Mouse (Mus musculus) olfactory bulb, adult 2 months (tissue): Measurements from ENCODE around the gene Ampd1. TPM values are rescaled to one million over a fixed set of nuclear protein-coding genes. Genes with fewer than 3 reads are reported as not detected.

Experiments
- H3K27ac ChIP-seq: fragments of 200-500 bp; 2 replicates; pipeline ENCODE4 v1.5.1; 2012; ENCODE audit warnings: low read depth, low read length; ENCODE audit not compliant: insufficient read depth
- H3K4me1 ChIP-seq: fragments of 200-500 bp; 2 replicates; pipeline ENCODE4 v1.6.1; 2012; ENCODE audit warnings: low read length; ENCODE audit not compliant: control insufficient read depth, insufficient read depth
- H3K4me3 ChIP-seq: fragments of 200-500 bp; 2 replicates; pipeline ENCODE4 v1.5.1; 2012; ENCODE audit warnings: mild to moderate bottlenecking, low read depth, low read length, moderate library complexity; ENCODE audit not compliant: insufficient read depth
- CTCF ChIP-seq: fragments of 200-500 bp; IDR thresholded peaks from 2 replicates; pipeline ENCODE4 v1.5.1; 2012; ENCODE audit warnings: low read depth, mild to moderate bottlenecking, low read length, moderate library complexity; ENCODE audit not compliant: insufficient read depth
- POLR2A ChIP-seq: fragments of 200-500 bp; IDR thresholded peaks from 2 replicates; pipeline ENCODE4 v1.6.1; 2012; ENCODE audit warnings: mild to moderate bottlenecking, low read depth, low read length, moderate library complexity; ENCODE audit not compliant: insufficient read depth
- WGBS: fragments of 180-500 bp; shearing (Covaris S2); methylation state at CpG from one replicate; pipeline ENCODE4 v1.1.7; 2018; 5-methylcytosine and 5-hydroxymethylcytosine counted together
- polyA plus RNA-seq: library from polyadenylated mRNA; stranded (reverse); fragments of >200 nt; gene quantifications from 2 replicates; pipeline ENCODE4 v1.2.4, GENCODE M21; 2012; ENCODE audit warnings: low replicate concordance; ENCODE audit not compliant: missing spikeins, insufficient read depth, insufficient read length

The Ampd1 gene
- polyA plus RNA-seq, result not detected in 2 replicates

DNA sequence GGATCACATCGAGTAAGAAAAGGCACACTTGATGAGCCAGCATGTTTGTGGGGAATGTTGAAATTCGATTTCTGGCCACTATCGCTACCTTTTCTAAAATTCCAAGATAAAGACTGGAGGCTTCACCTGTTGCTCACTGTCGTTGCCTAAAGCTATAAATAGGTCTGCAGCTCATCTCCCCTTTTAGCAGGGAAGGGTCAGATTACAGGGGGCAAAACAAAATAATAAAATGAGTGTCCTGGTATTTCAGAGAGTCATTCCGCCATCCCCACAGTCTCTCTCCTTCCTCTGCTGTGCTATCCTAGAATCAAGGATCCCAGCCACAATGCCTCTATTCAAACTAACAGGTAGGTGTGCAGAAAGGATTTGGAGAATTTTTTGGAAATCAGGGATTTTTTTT lies at the start of gene Ampd1:
TSS of gene Ampd1 (plus strand) at position 244 of the 400 bp plus-strand sequence.
- Histone ChIP-seq H3K4me3 (no peak within 1 kb of the TSS), H3K27ac (no peak within 1 kb of the TSS), H3K4me1 (no peaks in the 10 kb centered on the region)
- TF ChIP-seq CTCF, result no peak
- TF ChIP-seq POLR2A, result no peak
- WGBS, result 74% methylated on average over 5 of the region's 5 CpGs

DNA sequence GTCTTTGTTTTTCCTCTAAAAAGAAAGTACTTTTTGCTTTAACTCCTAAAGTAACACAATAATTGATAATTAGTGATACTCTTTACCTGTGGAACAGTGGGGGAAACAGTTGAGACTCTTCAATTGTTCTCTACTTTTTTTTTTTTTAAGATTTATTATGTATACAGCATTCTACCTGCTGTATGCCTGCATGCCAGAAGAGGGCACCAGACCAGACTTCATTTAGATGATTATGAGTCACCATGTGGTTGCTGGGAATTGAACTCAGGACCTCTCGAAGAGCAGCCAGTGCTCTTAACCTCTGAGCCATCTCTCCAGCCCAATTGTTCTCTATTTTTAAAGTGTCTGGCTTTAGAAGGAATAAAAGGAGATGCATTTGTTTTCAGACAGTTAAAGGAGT lies 47.6 kb upstream of the Ampd1 start:
- 86% methylated on average over 1 of the region's 1 CpGs for WGBS
- no peak overlapping the region for H3K4me3 ChIP-seq
- TF ChIP-seq CTCF, result no peak
- no peak overlapping the region for H3K27ac ChIP-seq
- H3K4me1 ChIP-seq, result peaks cover 2% of the 10 kb centered on the region; the same call in 1 of the 2 replicates

DNA sequence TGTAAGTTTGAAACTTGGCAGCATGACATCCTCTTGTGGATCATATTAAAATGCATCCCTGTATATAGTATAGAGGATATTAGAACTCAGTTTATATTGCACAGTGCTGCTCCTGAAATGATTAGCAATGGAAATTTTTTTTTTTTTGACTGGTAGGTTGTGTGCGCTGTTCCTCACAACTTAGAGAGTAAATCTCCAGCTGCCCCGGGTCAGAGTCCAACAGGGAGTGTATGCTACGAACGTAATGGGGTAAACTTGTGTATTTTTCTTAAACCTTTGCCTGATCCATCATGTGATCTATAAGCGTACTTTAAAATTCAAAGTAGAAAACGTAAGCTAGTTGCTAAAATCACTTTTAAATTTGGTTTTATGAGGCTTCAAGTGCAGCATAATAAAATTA lies 33.5 kb upstream of the Ampd1 start:
- no peak overlapping the region for H3K4me3 ChIP-seq
- 95% methylated on average over 6 of the region's 6 CpGs for WGBS
- H3K27ac ChIP-seq, result no peak overlapping the region
- TF ChIP-seq POLR2A (no peak), CTCF (no peak)
- no peaks in the 10 kb centered on the region for H3K4me1 ChIP-seq

DNA sequence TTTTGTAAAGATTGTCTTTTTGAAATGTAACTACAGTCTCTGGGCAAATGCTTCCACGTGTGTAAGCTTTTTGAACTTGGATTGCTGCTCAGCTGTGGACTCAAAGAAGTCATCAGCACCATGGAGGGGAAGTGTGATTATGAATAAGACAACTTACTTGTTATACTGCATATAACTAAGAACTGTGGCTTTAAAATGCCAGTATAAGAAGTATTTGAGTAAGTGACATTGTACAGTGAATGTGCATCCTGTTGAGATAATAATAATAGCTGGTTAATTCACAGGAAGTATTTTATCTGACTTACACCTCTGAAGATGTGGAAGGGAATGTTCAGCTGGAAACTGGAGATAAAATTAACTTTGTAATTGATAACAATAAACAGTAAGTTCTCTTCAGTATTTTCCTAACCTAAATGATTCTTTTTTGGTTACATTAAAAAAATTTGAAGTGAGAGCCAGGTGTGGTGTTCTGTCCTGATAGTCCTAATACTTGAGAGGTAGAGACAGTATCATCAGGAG lies 32.9 kb upstream of the Ampd1 start:
- no peak for TF ChIP-seq POLR2A
- no peak for TF ChIP-seq CTCF
- Histone ChIP-seq H3K4me1 (no peaks in the 10 kb centered on the region), H3K4me3 (no peak overlapping the region), H3K27ac (no peak overlapping the region)
- WGBS, result 77% methylated on average over 1 of the region's 1 CpGs

DNA sequence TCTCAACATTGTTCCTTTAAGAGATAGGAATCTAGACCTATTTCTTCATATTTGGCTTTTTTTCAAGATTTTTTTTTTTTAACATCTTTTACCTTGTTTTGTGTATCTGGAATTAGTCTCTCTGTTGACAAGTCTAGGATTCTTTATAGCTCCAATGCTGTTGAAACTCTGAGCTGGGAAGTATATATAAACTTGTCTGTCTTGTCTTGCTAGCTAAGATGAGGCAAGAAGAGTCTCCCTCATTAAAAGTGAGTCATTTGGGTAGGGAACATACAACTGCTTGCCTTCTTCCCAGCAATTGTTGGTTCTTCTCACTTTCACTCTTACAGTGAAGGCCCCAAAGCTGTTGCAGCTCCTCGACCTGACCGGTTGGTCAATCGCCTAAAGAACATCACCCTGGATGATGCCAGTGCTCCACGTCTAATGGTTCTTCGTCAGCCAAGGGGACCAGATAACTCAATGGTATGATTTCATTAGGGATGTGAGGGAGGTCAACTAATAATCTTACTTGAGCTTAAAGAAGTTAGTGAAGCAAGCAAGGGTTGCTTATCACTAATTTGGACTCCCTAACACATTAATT lies 17.7 kb upstream of the Ampd1 start:
- TF ChIP-seq CTCF (no peak), POLR2A (no peak)
- Histone ChIP-seq H3K27ac (no peak overlapping the region), H3K4me3 (no peak overlapping the region), H3K4me1 (peaks cover 2% of the 10 kb centered on the region; the same call in 1 of the 2 replicates)
- 87% methylated on average over 5 of the region's 5 CpGs for WGBS

DNA sequence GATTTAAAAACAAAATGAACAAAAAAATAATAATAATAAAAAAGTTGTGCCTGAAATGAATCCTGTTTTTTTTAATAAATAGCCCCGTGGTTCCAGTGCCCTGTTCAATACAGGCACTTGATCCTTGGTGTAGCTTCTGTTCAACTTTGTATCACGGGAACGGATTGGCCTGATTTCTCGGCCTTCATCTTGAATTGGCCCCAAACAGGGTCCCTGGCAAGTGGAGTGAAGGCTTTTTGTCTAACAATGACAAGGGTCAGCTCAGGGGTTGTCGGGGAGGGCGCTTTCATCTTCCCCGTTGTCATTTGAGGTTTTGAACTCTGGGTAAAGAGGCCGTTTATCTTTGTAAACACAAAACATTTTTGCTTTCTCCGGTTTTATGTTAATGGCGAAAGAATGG lies 16.1 kb upstream of the Ampd1 start:
- Histone ChIP-seq H3K27ac (no peak overlapping the region), H3K4me3 (peak overlapping the region; percentile 95), H3K4me1 (peaks cover 2% of the 10 kb centered on the region; the same call in 1 of the 2 replicates)
- no peak for TF ChIP-seq POLR2A
- no peak for TF ChIP-seq CTCF
- 3% methylated on average over 10 of the region's 10 CpGs for WGBS

DNA sequence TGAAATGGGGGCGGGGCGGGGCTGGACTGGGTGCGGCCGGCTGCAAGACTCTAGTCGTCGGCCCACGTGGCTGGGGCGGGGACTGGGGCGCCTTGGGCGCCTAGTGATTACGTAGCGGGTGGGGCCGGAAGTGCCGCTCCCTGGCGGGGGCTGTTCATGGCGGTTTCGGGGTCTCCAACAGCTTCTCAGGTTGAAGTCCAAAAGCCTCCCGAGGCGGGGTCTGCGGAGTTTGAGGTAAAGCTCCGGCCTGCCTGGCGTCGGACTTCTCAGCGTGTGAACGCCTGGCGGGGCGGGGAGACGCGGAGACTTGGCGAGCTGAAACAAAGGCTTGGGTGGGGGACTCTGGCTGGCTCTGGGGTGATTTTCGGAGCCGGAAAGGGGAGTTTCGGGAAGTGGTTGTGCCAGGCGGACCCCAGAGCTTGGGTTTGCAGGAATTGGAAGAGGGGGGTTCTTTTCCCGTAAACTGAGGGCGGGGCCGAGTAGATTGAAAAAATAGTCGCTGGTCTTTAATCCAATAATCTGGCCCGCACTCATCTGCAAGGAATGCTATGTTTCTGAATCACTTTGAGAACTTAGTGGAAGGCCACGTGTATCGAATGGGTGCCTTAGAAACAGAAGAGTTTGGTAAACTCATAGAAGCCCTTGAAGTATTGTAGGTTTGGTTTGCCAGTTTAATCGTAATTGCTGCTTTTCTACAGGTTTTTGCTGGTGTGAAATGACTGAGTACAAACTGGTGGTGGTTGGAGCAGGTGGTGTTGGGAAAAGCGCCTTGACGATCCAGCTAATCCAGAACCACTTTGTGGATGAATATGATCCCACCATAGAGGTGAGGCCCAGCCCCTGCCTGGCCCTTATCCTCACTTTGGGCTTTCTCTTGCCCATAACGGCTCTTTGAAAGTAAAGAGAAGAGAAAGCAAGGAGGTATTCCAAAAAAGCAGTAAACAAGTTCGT lies 15.3 kb upstream of the Ampd1 start, which contains the start of gene Nras:
TSS of gene Nras (plus strand) at position 79 of the 951 bp plus-strand sequence.
- 1% methylated on average over 46 of the region's 46 CpGs for WGBS
- H3K27ac ChIP-seq, result peak within 1 kb of the TSS; percentile 63; the same call in 1 of the 2 replicates
- TF ChIP-seq CTCF (no peak), POLR2A (peak; percentile 72)

DNA sequence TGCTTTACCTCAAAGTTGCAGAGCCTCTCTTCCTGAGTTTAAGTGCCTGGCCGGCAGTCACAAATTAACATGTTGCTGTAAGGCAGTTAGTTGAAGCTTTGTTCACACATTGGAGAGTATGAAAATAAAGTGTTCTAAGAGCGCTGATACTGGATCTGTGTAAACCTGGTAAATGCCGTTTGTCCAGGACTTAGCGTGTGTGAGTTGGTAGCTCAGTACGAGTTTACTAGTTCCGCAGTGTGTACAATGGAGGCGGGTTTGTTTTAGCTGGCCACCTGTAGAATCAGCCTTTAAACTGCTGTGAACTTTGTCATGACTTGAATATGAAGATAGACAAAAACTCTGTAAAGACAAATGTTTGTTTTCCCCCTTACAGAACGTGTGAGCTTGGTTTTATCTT lies 6.9 kb upstream of the Ampd1 start:
- Histone ChIP-seq H3K27ac (no peak overlapping the region), H3K4me1 (no peaks in the 10 kb centered on the region), H3K4me3 (no peak overlapping the region)
- 89% methylated on average over 8 of the region's 8 CpGs for WGBS
- TF ChIP-seq CTCF (no peak), POLR2A (no peak)

More for the DNA sequence above, 15.3 kb upstream of the Ampd1 start, which contains the start of gene Nras:
- H3K4me1 ChIP-seq, result peaks cover 2% of the 10 kb centered on the region; the same call in 1 of the 2 replicates
- H3K4me3 ChIP-seq, result peak within 1 kb of the TSS; percentile 95

DNA sequence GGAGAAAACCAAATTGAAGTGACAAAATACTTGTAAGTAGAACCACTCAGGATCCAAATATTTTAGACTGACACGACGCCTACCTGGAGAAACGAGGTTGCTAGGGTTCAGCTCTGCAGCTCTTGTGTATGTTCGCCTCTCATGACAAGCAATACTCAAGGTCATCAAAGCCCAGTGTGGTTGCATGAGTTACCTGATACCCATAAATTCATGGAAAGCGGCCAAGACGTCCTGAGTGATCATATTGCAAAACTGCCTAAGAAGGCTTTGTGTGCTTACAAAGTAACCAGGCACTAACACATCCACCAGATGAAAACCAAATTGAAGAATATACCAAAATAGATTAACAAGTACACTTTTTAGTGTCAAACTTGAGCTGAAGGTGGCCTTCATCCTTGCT lies 4.8 kb upstream of the Ampd1 start:
- 95% methylated on average over 6 of the region's 6 CpGs for WGBS
- no peak overlapping the region for H3K4me3 ChIP-seq
- no peaks in the 10 kb centered on the region for H3K4me1 ChIP-seq
- TF ChIP-seq CTCF (no peak), POLR2A (no peak)
- no peak overlapping the region for H3K27ac ChIP-seq
